Mouse (Mus musculus) bone marrow, adult 2 months (tissue): ENCODE measurements at regions not wholly inside any gene's neighbourhood (a gene's known extent, or its start where the extent isn't known, plus 50 kb on each side); places are given as distances from the start of the nearest gene placed in this dataset.

ENCODE experiments used
- CTCF ChIP-seq: fragments of 200-500 bp; IDR thresholded peaks from 2 replicates; pipeline ENCODE4 v1.5.1; 2011; ENCODE audit warnings: low read length, control low read depth; ENCODE audit not compliant: control insufficient read depth, insufficient read depth
- POLR2A ChIP-seq: fragments of 200-500 bp; IDR thresholded peaks from 2 replicates; pipeline ENCODE4 v1.6.1; 2011; ENCODE audit warnings: low read depth, mild to moderate bottlenecking, control low read depth, low read length, borderline replicate concordance; ENCODE audit not compliant: control insufficient read depth

- no peak for TF ChIP-seq POLR2A
- TF ChIP-seq CTCF = no peak
Observed at GRCm38 (mm10) chr13:69933551-69933845, 131.3 kb downstream of the Med10 start.
